Mouse (Mus musculus): ENCODE measurements at regions not wholly inside any gene's neighbourhood (a gene's known extent, or its start where the extent isn't known, plus 50 kb on each side); places are given as distances from the start of the nearest gene placed in this dataset.
A peak's percentile ranks its signal among the peaks of the same experiment; 100 is the strongest.

DNA sequence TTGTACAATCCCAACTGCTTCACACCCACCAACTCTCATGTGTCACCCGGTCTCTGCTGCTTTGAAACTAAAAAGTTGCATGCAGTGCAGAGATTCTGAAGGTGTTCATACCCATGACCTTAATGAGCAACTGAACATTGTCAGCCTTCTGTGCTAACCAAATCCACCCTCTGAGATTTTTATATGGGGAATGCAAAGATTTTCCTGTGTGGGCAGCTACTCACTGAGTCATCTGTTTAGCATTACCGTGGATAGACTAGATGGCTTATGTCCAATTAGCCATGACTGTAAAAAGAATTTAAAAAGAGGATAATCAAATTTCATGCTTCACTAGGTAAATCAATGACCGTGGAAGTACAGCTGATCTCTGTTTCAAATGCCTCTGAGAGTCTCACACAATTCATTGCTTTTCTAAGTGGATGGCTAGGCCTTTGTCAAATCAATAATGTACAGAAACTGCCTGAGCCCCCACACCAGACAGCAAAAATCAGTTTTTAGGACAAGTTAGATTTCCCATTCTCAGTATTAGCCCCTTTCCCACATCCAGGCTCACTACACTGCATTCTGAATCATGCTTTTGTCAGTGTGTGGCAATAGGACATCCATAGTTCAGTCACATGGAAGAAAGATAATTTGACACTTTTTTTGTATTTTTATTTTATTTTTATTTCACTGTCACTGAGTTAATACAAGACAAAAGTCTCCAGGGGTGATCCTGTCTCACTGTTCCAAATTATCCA, 781.8 kb upstream of the Ins1 start:
- peak; percentile 4 for DNase-seq (ENCODE audit: low read depth, low spot score)

Data from forelimb bud, embryonic 11.5 days (tissue).